Mouse (Mus musculus) frontal cortex, postnatal 25 days (tissue): ENCODE results near the gene Hnrnpr.

Source experiments
- DNase-seq, 2 experiments: peaks; one replicate each; pipeline ENCODE4 v3.0.0; 2022; ENCODE audit warnings: low spot score in 2 of 2

Hnrnpr gene

DNA sequence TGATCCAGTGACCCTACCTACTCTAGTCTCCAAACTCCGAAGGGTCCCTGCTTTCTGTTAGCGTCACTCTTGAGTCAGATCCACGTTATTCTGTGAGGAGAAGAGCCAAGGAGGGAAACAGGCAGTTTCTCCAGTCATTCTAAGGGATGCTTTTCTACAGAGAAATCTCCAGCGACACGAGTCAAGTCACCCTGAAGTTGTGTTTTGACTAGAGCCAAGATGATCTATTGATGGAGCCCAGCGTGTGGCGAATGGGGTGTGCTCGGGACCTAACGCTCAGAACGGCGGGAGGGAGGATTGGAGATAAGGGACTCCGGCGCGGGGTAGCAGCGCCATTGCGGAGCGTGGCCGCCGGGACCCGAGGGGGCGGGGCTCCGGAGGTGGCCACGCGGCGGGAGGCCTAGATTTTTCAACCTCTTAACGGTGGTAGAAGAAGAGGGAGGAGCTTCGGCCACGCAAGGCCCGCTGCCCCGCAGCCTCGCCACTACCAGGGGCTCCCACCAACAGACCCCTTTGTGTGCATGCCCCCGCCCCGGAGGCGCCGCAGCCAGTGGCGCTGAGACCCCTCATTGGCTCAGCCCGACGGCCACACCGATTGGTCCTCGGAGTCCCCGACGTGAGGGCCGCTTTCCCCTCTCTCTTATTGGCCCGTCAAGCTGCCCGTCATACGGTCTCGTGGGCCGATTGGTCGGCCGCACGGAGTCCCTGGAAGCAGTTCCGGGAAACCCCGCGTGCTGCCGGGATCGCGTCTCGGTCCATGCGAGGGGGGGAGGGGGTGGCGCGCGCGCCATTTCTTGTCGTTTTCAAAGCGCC, at the start of gene Hnrnpr:
TSS of gene Hnrnpr (plus strand) at position 714 of the 813 bp plus-strand sequence.
- DNase-seq: peak; percentile 98

DNA sequence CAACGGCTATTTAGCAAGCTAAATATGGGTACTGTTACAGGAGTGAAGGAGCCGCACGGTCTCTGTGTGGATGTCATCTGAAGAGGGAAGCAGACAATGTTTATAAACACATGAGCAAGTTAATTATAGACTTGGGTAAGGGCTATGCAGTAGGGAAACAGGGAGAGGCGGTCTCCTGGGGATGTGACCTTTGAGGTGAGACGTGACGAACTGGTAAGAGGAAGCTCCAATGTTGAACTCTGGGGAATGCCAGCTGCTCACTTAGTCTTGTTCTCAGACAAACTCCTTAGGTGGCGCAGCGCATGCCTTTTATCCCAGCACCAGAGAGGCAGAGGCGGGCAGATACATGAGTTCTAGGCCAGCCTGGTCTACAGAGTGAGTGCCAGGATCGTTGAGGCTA, 48.8 kb upstream of the Hnrnpr start:
- no peak for DNase-seq

DNA sequence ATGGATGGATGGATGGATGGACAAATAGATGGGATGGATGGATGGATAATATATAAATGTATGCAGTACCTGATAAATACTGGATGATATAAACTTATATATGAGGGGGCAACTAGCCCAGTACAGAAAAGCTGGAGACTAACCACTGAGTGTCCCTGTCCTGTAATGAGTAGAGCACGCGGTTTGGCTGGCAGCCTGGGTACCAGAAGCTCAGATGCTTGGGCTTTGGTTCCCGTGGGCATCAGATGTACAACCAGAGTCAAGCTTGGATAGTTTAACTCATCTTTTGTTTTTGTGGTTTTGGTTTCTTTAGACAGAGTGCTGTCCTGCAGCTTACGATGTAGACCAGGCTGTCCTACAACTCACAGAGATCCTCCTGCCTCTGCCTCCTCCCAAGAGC, 47.2 kb upstream of the Hnrnpr start:
- no peak for DNase-seq

DNA sequence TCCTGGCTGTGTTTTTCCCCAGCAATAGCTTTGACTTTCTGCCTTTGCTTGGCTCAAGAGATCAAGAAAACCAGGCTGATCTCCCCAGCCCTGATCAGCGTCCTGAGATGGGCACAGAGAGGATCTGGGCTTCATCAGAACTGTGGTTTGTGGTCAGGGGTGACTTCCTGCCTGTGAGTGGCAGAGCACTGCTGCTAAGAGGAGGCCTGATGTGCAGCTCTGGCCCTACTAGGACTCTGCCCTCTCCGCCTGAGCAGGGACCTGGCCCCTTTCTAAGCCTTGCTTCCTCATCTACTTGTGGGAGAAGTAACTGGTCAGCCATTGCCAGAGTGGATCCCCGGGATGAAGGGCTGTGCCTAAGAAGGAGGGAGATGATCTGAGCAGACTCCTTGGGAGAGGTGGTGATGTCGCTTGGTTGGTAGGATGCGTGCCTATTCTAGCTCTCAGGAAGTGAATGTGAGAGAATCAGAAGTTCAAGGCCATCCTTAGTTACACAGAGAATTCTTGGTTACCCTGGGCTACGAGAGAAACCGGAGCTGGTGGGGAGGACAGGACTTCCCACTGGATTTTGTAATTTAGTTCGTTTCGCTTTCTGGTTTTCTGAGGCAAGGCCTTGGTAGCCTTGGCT, 43.9 kb upstream of the Hnrnpr start:
- no peak for DNase-seq

DNA sequence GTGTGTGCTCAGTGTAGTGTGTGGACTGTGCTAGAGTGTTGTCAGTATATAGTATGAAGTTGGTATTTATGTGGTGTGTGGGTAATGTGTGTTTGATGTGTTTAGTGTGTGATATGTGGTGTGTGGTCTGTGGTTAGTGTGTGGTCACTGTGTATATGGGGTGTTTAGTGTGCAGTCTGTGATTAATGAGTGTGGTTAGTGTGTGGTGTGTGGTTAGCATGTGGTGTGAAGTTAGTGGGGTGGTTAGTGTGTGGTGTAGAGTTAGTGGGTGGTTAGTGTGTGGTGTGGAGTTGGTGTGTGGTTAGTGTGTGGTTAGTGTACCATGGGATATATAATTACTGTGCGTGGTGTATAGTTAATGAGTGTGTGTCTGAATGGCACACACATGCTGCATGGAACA, 41.8 kb upstream of the Hnrnpr start:
- DNase-seq: no peak

DNA sequence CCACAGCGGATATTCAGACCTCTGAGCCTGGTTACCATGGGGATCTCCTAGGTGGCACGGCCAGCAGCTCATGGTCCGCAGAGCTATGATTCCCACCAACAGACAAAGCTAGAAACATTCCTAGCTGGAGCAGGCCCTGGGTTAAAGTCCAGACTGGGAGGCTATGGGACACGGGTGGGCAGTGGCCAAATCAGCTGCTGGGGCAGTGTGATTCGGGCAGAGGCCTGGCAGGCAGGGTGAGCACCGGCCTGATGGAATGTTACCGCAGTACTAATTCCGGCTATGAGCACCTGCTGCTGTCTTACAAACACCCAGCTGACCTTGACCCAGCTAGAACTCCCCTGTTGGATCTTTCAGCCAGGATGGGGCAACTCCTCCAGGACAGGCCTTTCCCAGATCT, 40.1 kb upstream of the Hnrnpr start:
- no peak for DNase-seq

DNA sequence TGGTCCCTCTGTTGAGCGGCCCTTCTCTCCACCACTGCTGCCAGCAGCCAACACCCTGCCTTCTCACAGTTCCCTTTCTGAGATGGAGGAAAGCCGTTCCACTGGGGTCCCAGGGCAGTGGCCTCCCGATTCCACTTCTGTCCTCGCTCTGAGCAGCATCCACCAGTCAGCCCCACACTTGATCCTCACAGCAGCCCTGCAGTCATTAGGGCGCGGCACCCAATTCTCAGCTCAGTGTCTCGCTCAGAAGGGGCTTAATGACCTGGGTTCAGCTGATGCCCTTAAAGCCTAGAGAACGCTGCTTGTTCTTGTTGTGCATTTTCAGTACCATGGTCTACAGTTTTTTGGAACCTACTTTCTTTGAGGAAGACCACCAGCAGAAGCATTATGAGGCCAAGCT, 29.6 kb upstream of the Hnrnpr start:
- DNase-seq: no peak

DNA sequence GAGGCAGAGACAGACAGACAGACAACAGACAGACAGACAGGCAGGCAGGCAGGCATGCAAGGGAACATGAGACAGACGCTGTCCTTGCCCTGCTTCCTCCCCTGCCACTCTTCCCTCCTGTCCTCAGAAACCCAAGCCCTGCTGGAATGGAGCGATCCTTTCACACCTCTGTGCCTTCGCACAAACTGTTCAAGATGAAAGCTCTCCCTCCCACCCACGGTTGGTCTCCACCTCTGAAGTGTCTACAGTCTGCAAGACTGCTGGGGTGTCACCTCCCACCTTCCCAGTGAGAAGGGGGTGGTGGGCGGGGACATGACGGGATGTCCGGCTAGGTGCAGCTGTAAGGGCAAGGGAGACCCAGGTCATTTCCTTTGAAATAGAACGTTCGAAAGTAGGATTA, 29.1 kb upstream of the Hnrnpr start:
- DNase-seq: peak in 1 of 2 experiments; percentile 31

DNA sequence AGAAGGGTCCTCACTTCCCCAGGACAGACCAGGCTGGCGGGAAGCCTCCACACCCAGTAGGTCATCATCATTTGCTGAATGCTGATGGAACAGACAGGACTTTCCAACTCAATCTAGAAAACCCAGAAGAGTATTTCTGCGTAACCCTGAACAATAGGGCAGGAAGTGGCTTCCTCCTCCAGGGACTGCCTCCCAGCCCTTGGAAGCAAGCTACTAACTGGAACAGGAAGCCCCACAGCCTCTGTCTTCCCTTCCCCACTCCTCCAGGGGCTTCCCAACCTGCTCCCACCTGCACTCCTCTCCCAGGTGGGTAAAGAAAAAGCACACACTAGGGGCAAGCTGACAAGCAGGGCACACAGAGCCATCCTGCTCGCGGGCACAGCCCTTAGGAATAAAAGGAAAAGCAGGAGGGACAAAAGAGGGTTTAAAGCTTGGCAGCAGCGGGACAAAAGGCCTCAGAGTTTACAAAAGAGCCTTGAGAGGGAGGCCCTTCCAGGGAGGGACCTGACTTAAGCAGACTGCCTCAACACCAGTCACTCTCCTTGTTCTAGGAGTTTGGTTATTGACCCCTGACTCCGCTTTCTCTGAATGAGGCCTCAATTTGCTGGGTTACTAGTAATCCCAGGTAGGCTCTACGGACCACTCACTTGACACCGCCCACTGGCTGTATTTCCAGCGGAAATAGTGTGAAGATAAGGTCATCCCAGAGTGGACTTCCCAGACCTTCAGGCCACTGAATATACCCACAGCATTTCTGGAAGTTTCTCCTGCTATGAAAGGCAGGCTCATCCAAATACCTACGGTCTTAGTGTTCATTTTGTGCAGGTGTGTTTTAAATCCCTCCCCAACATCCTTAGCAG, 27.9 kb upstream of the Hnrnpr start:
- DNase-seq: no peak

DNA sequence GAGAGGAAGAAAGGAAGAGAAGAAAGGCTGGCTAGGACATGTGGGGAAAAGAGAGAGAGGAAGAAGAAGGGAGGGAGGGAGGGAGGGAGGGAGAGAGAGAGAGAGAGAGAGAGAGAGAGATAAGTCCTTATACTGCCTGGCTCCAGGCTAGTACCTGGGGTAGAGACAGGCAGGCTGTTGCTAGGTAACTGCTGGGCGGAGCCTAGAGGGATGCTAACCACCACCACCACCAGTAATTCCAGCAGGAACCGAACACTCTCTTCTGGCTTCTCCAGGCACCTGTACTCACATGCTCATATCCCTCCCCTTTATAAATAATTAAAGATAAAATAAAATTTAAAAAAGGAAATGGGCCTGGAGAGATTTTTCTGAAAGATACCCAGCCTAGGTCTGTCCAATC, 27.0 kb upstream of the Hnrnpr start:
- DNase-seq: no peak

DNA sequence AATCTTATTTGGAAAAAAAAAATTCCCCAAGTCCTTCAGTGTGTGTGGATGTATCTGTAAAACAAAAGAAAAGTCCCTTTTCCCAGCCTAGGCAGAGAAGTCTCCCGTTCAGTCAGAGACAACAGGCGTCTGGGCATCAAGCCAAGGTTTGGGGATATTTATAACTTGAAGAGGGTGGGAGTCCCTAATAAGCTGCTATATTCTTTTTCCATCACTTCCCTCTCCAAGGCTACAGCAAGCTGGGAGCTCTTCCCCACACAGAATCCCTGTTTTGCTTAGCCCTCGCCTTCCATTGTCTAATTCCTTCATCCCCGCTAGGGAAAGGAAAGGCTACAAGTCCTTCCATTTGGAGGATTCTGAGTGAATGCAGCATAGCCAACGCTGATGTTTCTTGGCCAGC, 26.3 kb upstream of the Hnrnpr start, which contains the start of gene Zfp46:
TSS of gene Zfp46 (plus strand) at position 229 of the 400 bp plus-strand sequence.
- peak; percentile 51 to 76 for DNase-seq

DNA sequence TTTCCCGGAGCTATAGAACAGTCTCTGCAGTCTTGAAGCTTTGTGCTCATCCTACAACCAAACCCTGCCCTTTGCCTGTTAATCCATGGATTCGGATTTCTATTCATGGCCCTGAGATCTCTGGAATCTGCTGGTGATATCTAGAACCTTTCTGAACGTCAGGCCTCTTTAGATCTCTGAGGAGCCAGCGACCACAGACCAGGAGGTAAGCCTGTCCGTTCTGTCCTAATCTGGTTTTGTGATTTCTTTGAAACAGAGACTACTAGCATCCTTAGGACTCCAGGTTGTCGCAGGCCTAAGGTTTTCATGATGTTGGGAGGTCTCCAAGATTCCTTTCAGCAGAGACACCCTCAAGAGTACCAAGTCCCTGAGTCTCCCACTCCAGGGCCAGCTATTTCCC, 25.9 kb upstream of the Hnrnpr start:
- DNase-seq: no peak

DNA sequence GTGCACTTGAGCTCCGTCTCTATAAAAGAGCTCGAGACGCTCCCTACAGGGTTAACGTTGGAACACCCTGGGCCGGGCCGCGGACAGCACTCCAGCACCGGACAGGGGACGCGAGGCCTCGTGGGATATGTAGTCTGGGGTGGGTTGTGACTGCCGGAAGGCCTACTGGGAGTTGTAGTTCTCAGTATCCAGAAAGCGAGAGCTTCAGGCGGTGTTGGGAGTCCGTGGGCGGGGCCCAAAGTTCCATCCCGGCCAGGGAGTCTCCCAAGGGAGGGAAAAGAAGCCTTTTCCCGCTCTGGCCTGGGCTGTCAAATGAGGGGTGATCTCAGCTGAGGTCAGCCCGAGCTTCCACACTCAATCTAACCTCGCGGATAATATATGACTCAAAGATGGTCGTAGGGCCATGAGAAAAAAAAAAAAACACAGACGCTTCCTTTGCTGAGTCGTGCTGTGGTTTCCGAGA, 25.4 kb upstream of the Hnrnpr start:
- DNase-seq: peak; percentile 78 to 87

DNA sequence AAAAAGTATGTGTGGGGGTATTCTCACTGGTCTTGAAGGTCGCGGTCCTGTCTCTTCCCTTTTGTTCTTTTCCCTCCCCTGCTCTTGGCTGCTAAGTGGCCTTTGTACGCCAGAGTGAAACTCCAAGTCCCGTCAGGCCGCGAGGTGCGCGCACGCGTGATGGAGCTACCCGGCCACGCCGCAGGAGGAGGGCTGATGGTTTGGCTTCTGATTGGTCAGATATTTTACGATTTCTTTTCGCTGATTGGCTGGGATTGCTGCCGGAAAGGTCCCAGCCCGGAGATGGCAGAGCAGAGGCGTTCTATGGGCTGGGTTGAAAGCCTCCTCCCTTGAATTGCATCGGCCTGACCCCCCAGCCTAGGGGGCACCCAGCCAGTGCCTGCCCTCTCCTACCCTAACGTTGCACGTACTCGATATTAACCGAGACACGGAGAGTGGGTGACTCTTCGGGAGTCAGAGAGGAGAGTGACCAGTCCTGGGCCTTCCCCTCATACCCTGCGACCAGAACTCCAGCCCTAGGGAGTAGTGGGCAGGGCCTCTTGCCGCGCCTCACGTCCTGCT, 24.9 kb upstream of the Hnrnpr start:
- peak; percentile 88 to 89 for DNase-seq

DNA sequence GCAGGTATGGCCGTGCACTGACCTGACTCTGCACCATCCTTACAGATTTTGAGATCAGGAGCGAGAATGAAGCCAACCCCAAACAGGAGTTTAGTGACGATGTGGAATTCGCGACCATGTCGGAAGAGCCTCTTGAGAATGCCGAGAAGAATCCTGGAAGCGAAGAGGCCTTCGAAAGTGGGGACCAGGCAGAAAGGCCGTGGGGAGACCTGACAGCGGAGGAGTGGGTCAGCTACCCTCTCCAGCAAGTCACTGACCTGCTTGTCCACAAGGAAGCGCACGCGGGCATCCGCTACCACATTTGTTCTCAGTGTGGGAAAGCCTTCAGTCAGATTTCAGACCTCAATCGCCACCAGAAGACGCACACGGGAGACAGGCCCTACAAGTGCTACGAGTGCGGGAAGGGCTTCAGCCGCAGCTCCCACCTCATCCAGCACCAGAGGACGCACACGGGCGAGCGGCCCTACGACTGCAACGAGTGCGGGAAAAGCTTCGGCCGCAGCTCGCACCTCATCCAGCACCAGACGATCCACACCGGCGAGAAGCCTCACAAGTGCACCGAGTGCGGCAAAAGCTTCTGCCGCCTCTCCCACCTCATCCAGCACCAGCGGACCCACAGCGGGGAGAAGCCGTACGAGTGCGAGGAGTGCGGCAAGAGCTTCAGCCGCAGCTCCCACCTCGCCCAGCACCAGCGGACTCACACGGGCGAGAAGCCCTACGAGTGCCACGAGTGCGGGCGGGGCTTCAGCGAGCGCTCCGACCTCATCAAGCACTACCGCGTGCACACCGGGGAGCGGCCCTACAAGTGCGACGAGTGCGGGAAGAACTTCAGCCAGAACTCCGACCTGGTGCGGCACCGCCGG, 20.6 kb upstream of the Hnrnpr start:
- no peak for DNase-seq

DNA sequence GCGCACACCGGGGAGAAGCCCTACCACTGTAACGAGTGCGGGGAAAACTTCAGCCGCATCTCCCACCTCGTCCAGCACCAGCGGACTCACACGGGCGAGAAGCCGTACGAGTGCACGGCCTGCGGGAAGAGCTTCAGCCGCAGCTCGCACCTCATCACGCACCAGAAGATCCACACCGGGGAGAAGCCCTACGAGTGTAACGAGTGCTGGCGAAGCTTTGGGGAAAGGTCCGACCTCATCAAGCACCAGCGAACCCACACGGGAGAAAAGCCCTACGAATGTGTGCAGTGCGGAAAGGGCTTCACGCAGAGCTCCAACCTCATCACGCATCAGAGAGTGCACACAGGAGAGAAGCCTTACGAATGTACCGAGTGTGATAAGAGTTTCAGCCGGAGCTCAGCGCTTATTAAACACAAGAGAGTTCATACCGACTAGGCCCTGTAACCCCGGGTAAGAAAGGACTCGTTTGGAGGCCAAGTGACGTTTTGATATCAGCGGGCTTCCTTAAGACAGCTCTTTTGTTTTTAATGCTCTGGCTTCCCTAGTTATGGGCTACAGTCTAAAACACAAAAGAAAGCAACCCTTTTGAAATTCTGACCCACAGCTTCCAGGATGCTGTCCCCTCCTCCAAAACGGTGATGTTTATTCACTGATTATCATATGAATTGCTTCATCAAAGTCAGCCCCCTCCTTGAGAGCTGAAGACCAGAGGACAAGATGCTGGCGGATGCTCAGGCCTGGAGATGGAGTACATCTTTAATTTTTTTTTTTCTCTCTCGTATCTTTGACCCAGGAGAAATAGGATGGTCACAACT, 19.8 kb upstream of the Hnrnpr start:
- DNase-seq: no peak

DNA sequence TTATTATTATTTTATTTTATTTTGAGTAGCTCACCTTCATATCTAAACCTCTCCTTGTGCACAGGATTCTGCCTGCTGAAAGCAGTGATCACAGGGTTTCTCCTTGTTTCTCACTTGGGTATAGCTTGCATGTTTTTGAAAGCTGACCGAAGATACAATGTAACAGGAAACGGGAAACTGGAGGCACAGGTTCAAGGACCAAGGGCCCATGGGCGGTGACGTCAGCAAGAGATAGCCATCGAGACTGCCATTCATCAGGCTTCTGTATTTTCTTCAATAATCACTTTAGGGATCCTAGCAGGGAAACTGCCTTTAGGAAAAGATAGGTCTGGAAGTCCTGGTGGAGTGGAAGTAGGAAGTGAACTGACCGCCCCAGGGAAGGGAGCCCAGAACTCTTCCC, 19.1 kb upstream of the Hnrnpr start:
- no peak for DNase-seq

DNA sequence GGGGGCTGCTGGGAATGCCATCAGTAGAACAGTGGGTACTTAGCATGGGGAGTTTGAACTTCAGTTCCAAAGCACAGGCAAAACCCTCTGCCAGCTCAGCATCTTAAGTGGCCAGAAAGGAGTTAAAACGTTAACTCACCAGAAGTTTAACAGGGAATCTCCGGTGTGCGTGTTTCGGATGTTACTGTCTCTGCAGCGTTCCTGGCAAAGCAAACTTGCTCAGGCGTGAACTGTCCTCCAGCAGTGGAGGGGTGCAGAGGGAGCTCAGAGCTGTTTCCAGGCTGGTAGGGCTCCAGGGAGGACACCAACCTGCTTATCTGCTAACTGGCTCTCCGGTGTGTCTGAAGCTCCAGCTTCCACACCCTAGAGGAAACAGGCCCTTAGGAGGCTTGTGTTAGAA, 14.8 kb upstream of the Hnrnpr start:
- no peak for DNase-seq

DNA sequence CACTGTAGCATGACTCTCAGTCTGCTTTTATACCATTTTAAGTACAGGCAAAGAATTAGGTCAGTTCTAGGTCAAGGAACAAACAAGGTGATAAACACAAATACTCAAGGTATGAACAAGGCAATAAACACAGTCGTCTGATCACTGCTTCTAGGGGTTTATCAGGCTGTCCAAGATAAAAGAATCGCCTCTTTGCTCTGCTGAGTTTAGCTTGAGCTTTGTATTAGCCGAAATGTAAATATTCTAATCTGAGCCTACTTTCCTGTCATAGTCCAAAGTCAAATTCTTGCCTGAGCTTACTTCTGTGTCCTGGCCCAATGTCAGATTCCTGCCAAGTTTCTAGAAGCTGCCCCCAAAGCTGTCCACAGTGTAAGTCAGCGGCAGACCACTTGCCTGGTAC, 8.3 kb upstream of the Hnrnpr start:
- DNase-seq: no peak

DNA sequence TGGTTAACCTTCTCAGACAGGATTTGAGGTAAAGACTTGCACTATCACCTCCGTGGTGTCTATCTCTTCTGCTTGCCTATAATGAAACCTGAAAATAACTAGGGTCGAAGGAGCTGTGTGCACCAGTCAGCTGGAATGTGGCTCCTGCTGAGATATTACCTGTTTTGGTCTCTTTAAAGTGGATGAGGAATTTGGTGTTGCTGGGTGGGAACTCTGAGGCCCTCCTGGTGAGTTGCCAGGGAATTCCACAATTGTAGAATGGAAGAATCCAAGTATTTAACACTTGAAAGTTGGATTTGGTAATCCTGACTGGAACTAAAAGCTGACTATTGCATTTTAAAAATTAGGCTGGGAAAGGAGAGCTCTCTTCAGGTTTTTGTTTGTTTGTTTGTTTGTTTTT, 6.6 kb upstream of the Hnrnpr start:
- DNase-seq: no peak
